Mouse (Mus musculus): ENCODE measurements at regions not wholly inside any gene's neighbourhood (a gene's known extent, or its start where the extent isn't known, plus 50 kb on each side); places are given as distances from the start of the nearest gene placed in this dataset.

- no peak for TF ChIP-seq CHD2 (IDR thresholded peaks at IDR 0.05; ENCODE audit: low read depth, low read length)
- TF ChIP-seq MAFK (IDR thresholded peaks at IDR 0.05; ENCODE audit: insufficient read depth, low read depth, low read length), result no peak
- TF ChIP-seq ZC3H11A (IDR thresholded peaks at IDR 0.05; ENCODE audit: borderline replicate concordance, low read depth, low read length), result no peak
- TF ChIP-seq ZNF384 (IDR thresholded peaks at IDR 0.05; ENCODE audit: low read depth, low read length), result no peak
- TF ChIP-seq HCFC1 (IDR thresholded peaks at IDR 0.05; ENCODE audit: borderline replicate concordance, insufficient read depth, low read length), result no peak
These were observed 590.1 kb upstream of the Pcdh20 start for GRCm38 (mm10) chr14:89061319-89061718.

All from ES-E14 (cell line).